Mouse (Mus musculus) CD4-positive, CD25-positive, alpha-beta regulatory T cell, adult 4 months (primary cell): Measurements from ENCODE around the gene Olfr1167. TPM values are rescaled to one million over a fixed set of nuclear protein-coding genes. Genes with fewer than 3 reads are reported as not detected.
"Not testable (repeated sequence)": the region's sequence is repeated elsewhere in the genome, so short reads cannot be mapped to it uniquely, and the experiment has no call there.

ENCODE experiments used
- ATAC-seq: one replicate; pipeline ENCODE4 v1.8.0; 2017
- polyA plus RNA-seq, 2 experiments: library from polyadenylated mRNA; unstranded; fragments of 100-300 nt; shearing (Covaris generic); gene quantifications; one replicate each; pipeline ENCODE4 v1.2.1; 2017

Gene Olfr1167
- polyA plus RNA-seq = not detected

DNA sequence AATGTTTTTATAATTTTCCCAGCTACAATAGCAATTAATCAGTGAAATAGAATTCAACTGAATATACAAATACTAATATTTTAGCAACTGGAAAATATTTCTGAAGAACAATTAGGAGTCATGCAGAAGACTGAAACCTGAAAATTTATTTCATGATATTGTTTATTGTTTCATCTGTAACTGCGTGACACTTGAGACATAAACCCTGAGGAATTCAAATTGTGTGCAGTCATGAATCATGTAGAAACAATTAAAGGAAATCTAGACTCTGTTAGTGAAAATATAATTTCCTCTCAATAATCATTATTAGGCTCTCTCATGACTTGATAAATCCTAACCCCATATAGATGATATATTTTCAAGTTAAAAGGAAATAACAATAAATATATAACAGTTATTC is at the start of gene Olfr1167:
TSS of gene Olfr1167 (minus strand) at position 101 of the 400 bp plus-strand sequence.
- ATAC-seq = not testable (repeated sequence)

DNA sequence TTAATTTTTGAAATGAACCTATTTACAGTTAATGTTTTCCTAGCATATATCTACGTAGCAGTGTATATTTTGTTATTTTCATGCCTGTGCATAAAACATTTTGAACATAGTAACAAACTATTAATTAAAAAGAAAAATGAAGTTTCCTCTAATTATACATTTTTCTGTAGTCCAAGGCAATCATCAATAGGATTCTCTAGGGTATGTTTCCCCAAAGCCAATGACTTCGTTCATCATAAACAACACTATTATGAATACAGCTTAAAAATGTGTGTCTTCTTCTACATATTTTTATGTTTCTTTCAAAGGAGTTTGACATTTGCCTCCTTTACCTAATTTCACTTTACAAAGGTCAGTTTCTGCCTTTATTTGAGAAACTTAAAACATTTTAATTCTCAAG is 26.6 kb upstream of the Olfr1167 start, which contains the start of gene Olfr1168:
TSS of gene Olfr1168 (plus strand) at position 301 of the 400 bp plus-strand sequence.
- ATAC-seq = no peak

DNA sequence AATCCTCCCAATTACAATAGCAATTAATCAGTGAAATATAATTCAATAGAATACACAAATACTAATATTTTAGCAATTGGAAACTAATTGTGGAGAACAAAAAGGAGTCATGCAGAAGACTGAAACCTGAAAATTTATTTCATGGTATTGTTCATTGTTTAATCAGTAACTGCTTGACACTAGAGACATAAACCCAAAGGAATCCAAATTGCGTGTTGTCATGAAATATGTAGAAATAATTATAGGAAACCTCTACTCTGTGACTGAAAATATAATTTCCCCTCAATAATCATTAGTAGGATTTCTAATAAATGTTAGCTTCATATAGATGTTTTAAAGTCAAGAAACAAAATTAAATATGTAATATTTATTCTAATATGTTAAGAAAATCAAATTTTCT is 26.8 kb downstream of the Olfr1167 start, which contains the start of gene Olfr1166:
TSS of gene Olfr1166 (minus strand) at position 101 of the 400 bp plus-strand sequence.
- no peak for ATAC-seq

Other genes with a start within 250 kb of the Olfr1167 start
- not detected for gene Olfr1155, start 210.1 kb downstream of the Olfr1167 start, polyA plus RNA-seq
- under 1 TPM in 1 of 2 experiments, not detected in 1; 0.13 TPM for gene Olfr1156, start 202.1 kb downstream of the Olfr1167 start, polyA plus RNA-seq
- gene Olfr1157, start 186.9 kb downstream of the Olfr1167 start, polyA plus RNA-seq = under 1 TPM in 1 of 2 experiments, not detected in 1; 0.11 TPM
- gene Olfr74, start 180.5 kb downstream of the Olfr1167 start, polyA plus RNA-seq = not detected
- gene Olfr1158, start 165.1 kb downstream of the Olfr1167 start, polyA plus RNA-seq = not detected
- gene Olfr1160, start 146.9 kb downstream of the Olfr1167 start, polyA plus RNA-seq = under 1 TPM in 1 of 2 experiments, not detected in 1; 0.05 TPM
- not detected for gene Olfr1161, start 132.4 kb downstream of the Olfr1167 start, polyA plus RNA-seq
- gene Olfr73, start 117.5 kb downstream of the Olfr1167 start, polyA plus RNA-seq = not detected
- gene Olfr1162, start 104.1 kb downstream of the Olfr1167 start, polyA plus RNA-seq = under 1 TPM in 1 of 2 experiments, not detected in 1; 0.13 TPM
- gene Olfr1163, start 83.4 kb downstream of the Olfr1167 start, polyA plus RNA-seq = under 1 TPM in 1 of 2 experiments, not detected in 1; 0.32 TPM
- not detected for gene Olfr1164, start 61.2 kb downstream of the Olfr1167 start, polyA plus RNA-seq
- not detected for gene Olfr1166, start 26.9 kb downstream of the Olfr1167 start, polyA plus RNA-seq
- not detected for gene Olfr1168, start 26.7 kb upstream of the Olfr1167 start, polyA plus RNA-seq
- not detected for gene Olfr1170, start 73.1 kb upstream of the Olfr1167 start, polyA plus RNA-seq
- gene Olfr1173, start 124.7 kb upstream of the Olfr1167 start, polyA plus RNA-seq = under 1 TPM in 1 of 2 experiments, not detected in 1; 0.13 TPM
- not detected for gene Olfr1174-ps, start 159.9 kb upstream of the Olfr1167 start, polyA plus RNA-seq
- gene Olfr1175-ps, start 172.0 kb upstream of the Olfr1167 start, polyA plus RNA-seq = not detected
- not detected for gene Olfr1176, start 181.5 kb upstream of the Olfr1167 start, polyA plus RNA-seq
- not detected for gene Olfr1177-ps, start 191.3 kb upstream of the Olfr1167 start, polyA plus RNA-seq
- gene Olfr1178, start 231.9 kb upstream of the Olfr1167 start, polyA plus RNA-seq = under 1 TPM in 1 of 2 experiments, not detected in 1; 0.17 TPM